Mouse (Mus musculus) layer of hippocampus, postnatal 25 days (tissue): Measurements from ENCODE around the gene Cenpt. TPM values are rescaled to one million over a fixed set of nuclear protein-coding genes. Genes with fewer than 3 reads are reported as not detected.

ENCODE experiments used
- DNase-seq, 2 experiments: peaks; one replicate each; pipeline ENCODE4 v3.0.0; 2022; ENCODE audit warnings: mixed read lengths in 2 of 2, low spot score in 1 of 2; ENCODE audit errors: extremely low spot score in 1 of 2
- total RNA-seq, 2 experiments: library from RNA; stranded (reverse); gene quantifications; 2 replicates each; pipeline ENCODE4 v1.2.3; 2021

Gene Cenpt
- total RNA-seq, 2 experiments from 2014 or later, result 13.4 to 15.4 TPM

DNA sequence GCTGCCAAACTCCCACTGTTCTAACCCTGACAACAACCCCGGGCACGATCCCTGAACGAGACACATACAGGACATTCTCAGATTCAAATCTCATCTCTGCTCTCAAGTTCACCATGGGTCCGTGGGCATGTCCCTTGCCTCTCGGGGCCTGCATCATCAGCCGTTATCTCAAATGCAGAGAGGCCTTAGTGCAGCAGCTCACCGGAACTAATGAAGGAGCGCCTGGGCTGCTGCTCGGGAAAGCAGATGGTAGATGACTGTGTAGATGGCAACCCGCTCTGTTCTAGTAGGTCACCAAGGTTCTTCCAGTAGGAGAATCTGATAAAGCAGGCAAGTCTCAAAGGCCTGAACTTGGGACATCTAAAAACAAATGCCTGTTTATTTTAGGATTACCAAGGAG, 42.0 kb downstream of the Cenpt start:
- no peak for DNase-seq

GRCm38 (mm10) chr8:105810245-105810786, 42.8 kb downstream of the Cenpt start:
- DNase-seq, result no peak

- DNase-seq, result no peak
Observed at GRCm38 (mm10) chr8:105808480-105808879, 44.6 kb downstream of the Cenpt start.

DNA sequence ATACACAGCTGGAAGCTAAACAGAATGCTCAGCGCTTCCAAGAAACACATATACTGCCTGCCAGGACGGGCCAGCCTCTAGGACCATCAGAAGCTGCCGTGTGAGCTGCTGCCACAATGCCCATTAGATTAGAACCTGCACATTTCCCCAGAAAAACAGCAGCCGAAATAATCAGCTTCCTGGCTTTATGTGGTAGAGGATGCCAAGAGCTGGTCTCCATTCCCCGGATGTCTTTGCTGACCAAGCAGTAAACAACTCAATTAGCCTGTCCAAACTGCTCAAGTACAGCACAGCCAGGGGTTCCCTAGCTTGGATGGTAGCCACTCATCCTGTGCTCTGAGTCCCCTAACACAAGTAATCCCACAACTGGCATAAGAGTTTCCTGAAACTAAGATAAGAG, 45.3 kb downstream of the Cenpt start:
- no peak for DNase-seq

GRCm38 (mm10) chr8:105805964-105806363, 47.1 kb downstream of the Cenpt start:
- DNase-seq, result no peak

GRCm38 (mm10) chr8:105805346-105805745, 47.7 kb downstream of the Cenpt start:
- no peak for DNase-seq

GRCm38 (mm10) chr8:105804797-105805196, 48.3 kb downstream of the Cenpt start:
- no peak for DNase-seq

- no peak for DNase-seq
Observed at GRCm38 (mm10) chr8:105801153-105801904, 51.7 kb downstream of the Cenpt start.

DNA sequence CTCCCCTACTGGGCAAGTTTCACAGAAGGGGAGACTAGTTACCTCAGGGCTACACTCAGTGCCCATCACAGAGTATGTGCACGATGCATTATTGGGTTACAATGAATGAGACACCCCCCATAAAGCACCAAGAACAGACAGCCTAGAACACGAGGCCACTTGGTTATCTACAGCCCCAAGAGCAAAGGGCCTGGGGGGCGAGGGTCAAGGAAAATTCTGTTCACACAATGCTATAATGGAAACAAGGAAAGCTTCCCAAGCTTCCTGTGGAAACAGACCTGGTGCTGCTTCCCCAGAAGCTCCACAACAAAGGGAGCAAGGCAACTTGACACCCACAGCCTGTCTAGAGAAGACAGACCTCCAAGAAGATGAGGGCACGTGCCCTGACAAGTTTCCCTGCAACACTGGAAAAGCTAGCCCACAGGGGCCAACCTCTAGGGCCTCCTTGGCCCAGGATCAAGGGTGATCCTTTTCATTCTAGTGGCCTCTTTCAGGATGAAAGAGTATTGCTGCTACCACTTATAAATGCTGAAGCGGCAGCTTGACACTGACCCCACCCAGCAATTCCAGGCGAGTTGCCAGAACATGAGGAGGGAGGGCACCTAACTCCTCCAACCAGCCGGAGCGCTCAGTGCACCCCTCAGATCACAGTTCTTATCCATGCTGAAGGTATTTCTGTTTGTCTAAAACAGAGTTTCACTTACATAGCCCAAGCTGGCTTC, 53.8 kb downstream of the Cenpt start:
- peak in 1 of 2 experiments; percentile 43 for DNase-seq

DNA sequence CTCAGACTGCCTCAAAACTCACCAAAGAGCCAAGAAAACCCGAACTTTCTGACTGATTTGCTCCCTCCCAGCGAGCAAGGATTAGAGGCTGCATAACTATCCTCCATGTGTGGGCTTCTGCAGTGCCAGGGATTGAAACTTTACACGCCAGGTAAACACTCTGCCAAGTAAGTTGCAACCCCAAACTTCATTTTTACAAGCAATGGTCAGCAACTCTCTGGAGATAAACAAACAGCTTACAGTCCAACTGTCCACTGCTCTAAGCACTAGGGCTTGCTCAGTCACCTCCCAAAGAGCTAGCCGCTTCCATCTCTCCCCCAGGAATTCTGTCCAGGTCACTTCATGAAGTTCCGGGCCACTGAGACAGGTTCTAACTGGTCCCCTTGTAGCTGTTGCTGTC, 54.7 kb downstream of the Cenpt start:
- no peak for DNase-seq

DNA sequence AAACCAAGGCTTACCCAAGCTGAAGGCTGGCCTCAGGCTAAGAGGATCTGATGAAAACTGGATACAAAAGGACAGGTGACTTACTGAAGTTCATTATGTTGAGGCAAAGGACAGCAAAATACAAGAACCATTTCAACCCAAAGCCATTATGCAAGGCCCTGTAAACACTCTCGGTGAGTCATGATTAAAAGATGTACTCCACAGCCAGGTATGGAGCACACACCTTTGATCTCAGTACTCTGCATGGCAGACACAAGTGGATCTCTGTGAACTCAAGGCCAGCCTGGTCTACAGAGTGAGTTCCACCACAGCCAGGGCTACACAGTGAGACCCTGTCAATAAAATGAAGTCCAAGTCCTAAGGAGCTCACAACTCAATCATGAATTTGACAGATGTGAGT, 57.3 kb downstream of the Cenpt start:
- DNase-seq, result no peak

Other genes starting within 250 kb of the Cenpt start
- 10 to 100 TPM; 83.2 to 92.9 TPM for gene Ripor1, start 248.0 kb downstream of the Cenpt start, total RNA-seq
- 10 to 100 TPM; 63.3 to 71.7 TPM for gene Ctcf, start 216.7 kb downstream of the Cenpt start, total RNA-seq
- not detected for gene Agrp, start 215.9 kb downstream of the Cenpt start, total RNA-seq
- 10 to 100 TPM; 70.2 to 79.8 TPM for gene Carmil2, start 167.0 kb downstream of the Cenpt start, total RNA-seq
- gene Acd, start 152.2 kb downstream of the Cenpt start, total RNA-seq, result 10 to 100 TPM; 39.8 to 41.9 TPM
- gene Pard6a, start 152.1 kb downstream of the Cenpt start, total RNA-seq, result 10 to 100 TPM; 34.8 to 38.4 TPM
- gene 4933405L10Rik, start 145.6 kb downstream of the Cenpt start, total RNA-seq, result not detected
- 1 to 10 TPM; 8.2 to 9.9 TPM for gene Enkd1, start 145.1 kb downstream of the Cenpt start, total RNA-seq
- gene Gfod2, start 94.6 kb downstream of the Cenpt start, total RNA-seq, result 10 to 100 TPM; 19.2 to 23.1 TPM
- 10 to 100 TPM; 24.3 to 26.6 TPM for gene Ranbp10, start 25.9 kb downstream of the Cenpt start, total RNA-seq
- gene Tsnaxip1, start 25.5 kb downstream of the Cenpt start, total RNA-seq, result under 1 TPM; 0.15 to 0.31 TPM
- gene Thap11, start 1.9 kb upstream of the Cenpt start, total RNA-seq, result 10 to 100 TPM; 38.2 to 44.4 TPM
- gene Nutf2, start 7.3 kb upstream of the Cenpt start, total RNA-seq, result 10 to 100 TPM; 27.6 to 34.9 TPM
- gene Edc4, start 27.6 kb upstream of the Cenpt start, total RNA-seq, result 10 to 100 TPM; 59.9 to 72.4 TPM
- 1 to 10 TPM in 1 of 2 experiments, under 1 TPM in 1; 0.99 to 1.1 TPM for gene Nrn1l, start 40.3 kb upstream of the Cenpt start, total RNA-seq
- 1 to 10 TPM; 7.7 to 8.9 TPM for gene Pskh1, start 47.2 kb upstream of the Cenpt start, total RNA-seq
- 1 to 10 TPM in 1 of 2 experiments, under 1 TPM in 1; 0.76 to 1.6 TPM for gene Ctrl, start 80.6 kb upstream of the Cenpt start, total RNA-seq
- gene Psmb10, start 85.2 kb upstream of the Cenpt start, total RNA-seq, result 10 to 100 TPM; 58.6 to 70.6 TPM
- 10 to 100 TPM; 44.9 to 49.5 TPM for gene Lcat, start 90.1 kb upstream of the Cenpt start, total RNA-seq
- 10 to 100 TPM; 23.0 to 25.7 TPM for gene Slc12a4, start 112.8 kb upstream of the Cenpt start, total RNA-seq
- gene Dpep3, start 126.2 kb upstream of the Cenpt start, total RNA-seq, result not detected
- 10 to 100 TPM; 18.2 to 18.8 TPM for gene Dus2, start 138.1 kb upstream of the Cenpt start, total RNA-seq
- gene Dpep2nb, start 152.7 kb upstream of the Cenpt start, total RNA-seq, result not detected
- 10 to 100 TPM; 13.9 TPM for gene Ddx28, start 158.6 kb upstream of the Cenpt start, total RNA-seq
- gene Nfatc3, start 205.6 kb upstream of the Cenpt start, total RNA-seq, result 10 to 100 TPM in 1 of 2 experiments, 1 to 10 TPM in 1; 9.6 to 13.2 TPM